Mouse (Mus musculus) adrenal gland, adult 18-20 months (tissue): ENCODE data around the gene Xrcc1. TPM values are rescaled to one million over a fixed set of nuclear protein-coding genes. Genes with fewer than 3 reads are reported as not detected.
"Not testable (repeated sequence)": the region's sequence is repeated elsewhere in the genome, so short reads cannot be mapped to it uniquely, and the experiment has no call there.

Source experiments
- DNase-seq, 2 experiments: peaks; one replicate each; pipeline ENCODE4 v3.0.0; 2021 to 2022; ENCODE audit warnings: low spot score in 2 of 2
- total RNA-seq, 2 experiments: library from RNA; stranded (reverse); gene quantifications; 1 replicate in 1 of 2; 2 replicates in 1 of 2; pipeline ENCODE4 v1.2.3; 2021

The Xrcc1 gene
- total RNA-seq, 2 experiments from 2014 or later, result 35.9 to 37.1 TPM

DNA sequence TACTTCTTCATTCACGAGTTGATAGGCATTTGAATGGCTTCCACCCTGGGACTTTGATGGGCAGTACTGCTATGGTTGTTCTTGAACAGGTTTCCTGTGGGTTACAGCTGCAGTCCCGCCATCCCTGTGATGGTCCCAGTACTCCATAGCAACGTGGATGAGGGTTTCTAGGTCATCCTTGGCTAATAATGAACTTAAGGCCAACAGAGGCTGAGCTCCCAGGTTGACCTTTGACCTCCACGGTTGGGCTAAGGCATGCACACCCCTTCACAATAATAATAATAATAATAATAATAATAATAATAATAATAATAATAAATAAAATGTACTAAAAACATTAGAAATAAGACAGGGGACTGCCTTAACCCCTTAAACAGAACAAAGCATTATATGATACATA is 52.0 kb downstream of the Xrcc1 start:
- no peak for DNase-seq

DNA sequence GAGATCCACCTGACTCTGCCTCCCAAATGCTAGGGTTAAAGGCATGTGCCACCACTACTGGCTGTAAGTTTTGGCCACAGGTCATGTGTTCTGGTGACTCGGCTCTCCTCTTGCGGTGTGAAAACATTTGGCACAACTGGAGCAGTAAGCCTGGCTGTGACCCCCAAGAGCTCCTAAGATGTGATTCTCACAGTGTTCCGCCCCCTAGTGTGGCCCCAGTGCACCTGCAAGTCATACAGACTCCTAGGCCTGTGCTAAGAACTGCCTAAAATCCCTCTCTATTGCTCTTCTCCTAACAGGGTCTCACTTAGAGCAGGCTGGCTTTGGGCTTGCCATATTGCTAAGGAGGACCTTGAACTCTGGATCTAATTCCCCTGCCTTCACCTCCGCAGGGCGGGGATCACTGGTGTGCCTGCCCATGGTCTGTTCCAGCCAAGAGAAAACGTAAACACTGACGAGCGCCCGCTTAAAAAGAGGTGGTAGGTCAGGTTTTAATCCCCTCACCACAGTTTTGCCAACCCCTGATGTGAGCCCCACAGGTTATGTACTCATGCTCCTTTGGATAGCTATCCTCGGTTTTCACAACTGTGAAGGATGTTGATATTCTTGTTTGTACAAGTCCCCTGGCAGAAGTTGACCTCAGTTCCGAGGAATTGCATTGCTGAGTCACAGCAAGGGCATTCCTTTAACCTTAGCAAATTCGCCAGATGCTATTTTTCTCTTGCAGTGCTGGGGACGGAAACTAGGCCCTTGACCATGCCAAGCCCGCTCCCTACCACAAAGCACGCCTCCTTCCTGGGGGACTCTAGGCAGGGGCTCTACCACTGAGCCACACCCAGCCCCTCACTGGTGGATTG is 53.4 kb downstream of the Xrcc1 start:
- no peak for DNase-seq

- DNase-seq, result peak; percentile 95 to 98
Measured at GRCm38 (mm10) chr7:24600941-24601597, 55.0 kb downstream of the Xrcc1 start.

DNA sequence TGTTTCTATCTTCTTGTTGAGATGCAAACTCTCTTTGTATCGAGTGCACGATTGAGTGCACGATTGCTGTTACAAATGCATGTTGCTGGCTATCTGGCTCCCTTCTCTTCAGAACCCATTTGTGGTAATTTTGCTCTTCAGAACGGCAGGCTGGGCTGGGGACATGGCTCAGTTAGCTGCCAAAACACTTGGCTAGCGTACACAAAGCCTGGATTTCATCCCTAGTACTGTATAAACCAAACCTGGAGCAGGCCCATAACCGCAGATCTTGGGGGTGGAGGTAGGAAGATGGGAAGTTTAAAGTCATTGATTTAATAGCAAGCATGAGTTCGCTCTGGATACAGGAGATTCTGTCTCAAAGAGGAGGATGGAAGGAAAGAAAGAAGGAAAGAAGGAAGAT is 59.5 kb downstream of the Xrcc1 start:
- no peak for DNase-seq

GRCm38 (mm10) chr7:24606046-24606445 is 60.0 kb downstream of the Xrcc1 start:
- no peak for DNase-seq

- DNase-seq, result no peak
Measured at GRCm38 (mm10) chr7:24608017-24608416, 61.9 kb downstream of the Xrcc1 start.

- no peak for DNase-seq
Measured at GRCm38 (mm10) chr7:24608561-24608960, 62.5 kb downstream of the Xrcc1 start.

GRCm38 (mm10) chr7:24610144-24610878 is 64.2 kb downstream of the Xrcc1 start, which contains the start of gene Phldb3:
TSS of gene Phldb3 (plus strand) at chr7:24610763.
- peak in 1 of 2 experiments; percentile 27 for DNase-seq

DNA sequence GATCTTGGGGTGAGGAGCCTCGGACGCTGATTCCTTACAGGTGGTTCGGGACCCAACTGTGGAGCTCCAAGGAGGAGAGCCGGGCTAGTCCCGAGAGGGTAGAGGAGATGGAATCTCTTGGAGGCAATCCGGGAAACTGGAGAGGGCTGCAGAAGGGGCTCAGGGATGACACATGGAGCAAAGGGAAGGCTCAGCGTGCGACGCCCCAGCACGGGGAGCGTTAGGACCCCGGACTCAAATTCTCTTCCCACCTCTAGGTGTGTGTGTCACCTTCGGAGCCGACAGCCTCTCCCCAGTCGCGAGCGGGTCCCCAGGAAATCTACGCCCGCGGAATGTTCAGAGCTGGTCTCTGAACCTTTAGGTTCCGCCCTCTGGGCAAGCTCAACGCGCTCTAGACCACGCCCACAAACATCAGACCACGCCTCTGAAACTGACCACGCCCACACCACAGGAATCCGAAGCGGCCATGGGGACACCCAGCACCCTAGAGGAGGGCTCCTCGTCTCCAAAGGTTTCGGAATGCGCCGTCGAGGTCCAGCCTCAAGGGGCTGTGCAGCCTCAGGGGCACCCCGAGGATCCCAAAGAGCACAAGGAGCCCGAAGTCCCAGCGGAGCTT is 64.9 kb downstream of the Xrcc1 start:
- DNase-seq, result peak; percentile 93 to 94

GRCm38 (mm10) chr7:24611709-24612108 is 65.6 kb downstream of the Xrcc1 start:
- DNase-seq, result no peak

GRCm38 (mm10) chr7:24612308-24612910 is 66.3 kb downstream of the Xrcc1 start:
- DNase-seq, result no peak

DNA sequence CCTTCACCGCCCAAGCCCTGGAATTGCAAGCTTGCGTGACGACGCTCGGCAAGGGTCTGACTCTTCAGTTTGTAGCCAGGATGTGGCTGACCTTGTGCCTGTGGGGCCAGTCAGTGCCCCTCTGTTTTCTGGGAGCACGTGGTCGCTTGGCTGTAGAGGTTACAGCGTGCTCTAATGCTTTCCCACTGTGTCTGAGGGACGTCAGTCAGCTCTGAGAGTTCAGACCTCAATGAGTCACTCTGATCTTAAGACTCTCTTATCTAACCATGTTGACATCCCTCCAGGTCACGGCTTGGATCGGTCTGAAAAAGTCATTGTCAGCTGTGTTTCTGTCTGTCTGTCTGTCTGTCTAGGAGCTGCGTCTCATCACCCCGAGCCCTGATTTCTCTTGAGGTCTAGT is 68.7 kb downstream of the Xrcc1 start:
- no peak for DNase-seq

DNA sequence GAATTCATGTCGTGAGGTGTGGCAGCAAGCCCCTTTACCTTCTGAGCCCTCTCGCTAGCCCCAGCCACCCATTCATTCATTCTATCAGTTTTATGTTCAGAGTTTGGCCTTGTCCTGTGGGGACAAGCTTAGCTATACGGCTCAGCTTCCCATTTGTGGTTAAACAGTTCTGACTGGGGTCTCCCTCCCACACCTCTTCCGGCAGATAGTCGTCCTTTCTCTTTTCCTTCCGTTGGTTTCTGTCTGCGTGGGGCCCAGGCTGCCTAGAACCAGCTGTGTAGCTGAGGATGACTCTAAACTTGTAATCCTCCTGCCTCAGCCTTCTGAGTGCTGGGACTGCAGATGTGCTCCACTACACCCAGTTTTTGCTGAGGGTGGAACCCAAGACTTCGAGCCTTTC is 71.7 kb downstream of the Xrcc1 start:
- no peak for DNase-seq

DNA sequence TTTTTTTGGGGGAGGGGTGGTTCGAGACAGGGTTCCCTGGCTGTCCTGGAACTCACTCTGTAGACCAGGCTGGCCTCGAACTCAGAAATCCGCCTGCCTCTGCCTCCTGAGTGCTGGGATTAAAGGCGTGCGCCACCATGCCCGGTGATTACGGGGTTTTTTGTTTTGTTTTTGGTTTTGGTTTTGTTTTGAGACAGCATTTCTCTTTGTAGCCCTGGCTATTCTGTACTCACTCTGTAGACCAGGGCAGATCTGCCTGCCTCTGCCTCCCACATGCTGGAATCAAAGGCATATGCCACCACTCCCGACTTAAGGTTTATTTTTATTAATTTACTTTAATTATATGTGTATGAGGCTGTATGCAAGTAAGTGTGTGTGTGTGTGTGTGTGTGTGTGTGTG is 72.3 kb downstream of the Xrcc1 start:
- DNase-seq, result not testable (repeated sequence)

GRCm38 (mm10) chr7:24619671-24620397 is 73.7 kb downstream of the Xrcc1 start:
- no peak for DNase-seq

DNA sequence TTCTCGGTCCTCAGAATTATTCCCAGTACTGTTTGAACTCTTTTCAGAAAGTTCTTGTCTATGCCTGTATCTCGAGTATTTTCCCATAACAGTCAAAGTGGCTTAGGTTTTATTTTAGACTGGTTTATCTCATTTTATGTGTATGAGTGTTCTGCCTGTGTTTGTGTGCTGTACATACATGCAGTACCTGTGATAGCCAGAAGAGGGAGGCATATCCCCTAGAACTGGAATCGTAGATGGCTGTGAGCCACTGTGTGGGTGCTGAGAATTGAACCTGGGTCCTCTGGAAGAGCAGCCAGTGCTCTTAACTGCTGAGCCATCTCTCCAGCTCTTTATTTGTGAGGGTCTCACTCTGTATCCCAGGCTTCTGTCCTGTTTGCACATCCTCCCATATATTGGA is 75.1 kb downstream of the Xrcc1 start:
- no peak for DNase-seq

- no peak for DNase-seq
Measured at GRCm38 (mm10) chr7:24622967-24623366, 76.9 kb downstream of the Xrcc1 start.
